Mouse (Mus musculus): ENCODE data around the gene Ccdc36.

GRCm38 (mm10) chr9:108452911-108453310 lies 24.6 kb upstream of the Ccdc36 start:
- no peak for TF ChIP-seq CTCF (IDR thresholded peaks at IDR 0.05; ENCODE audit: extremely low read depth, insufficient read depth, insufficient read length, insufficient replicate concordance)
- no peak for TF ChIP-seq POLR2A (IDR thresholded peaks at IDR 0.05; ENCODE audit: low read depth, low read length)
